Mouse (Mus musculus): ENCODE results near the gene Zfp710. TPM values are rescaled to one million over a fixed set of nuclear protein-coding genes. Genes with fewer than 3 reads are reported as not detected.
"Not testable (repeated sequence)": the region's sequence is repeated elsewhere in the genome, so short reads cannot be mapped to it uniquely, and the experiment has no call there.

Zfp710 gene
- polyA plus RNA-seq, 1 experiment, result 45.3 TPM

DNA sequence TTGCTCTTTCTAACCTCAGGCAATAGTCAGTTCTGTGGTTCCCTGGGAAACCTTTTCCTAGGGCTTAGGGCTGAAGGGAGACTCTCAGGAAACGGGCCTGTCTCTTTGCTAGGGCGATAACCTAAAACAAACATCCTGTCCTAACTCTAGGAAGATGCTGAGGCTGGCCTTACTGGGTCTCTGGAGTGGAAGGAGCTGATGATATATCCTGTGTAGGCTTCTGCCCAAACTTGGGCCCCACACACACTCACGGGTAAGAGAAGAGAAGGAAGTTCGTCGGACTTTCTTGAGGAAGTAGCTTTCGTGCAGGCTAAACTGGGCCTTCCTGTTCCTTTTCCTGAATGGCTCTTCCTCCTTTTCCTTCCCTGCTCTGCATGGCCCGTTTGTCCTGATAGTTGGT, 19.6 kb downstream of the Zfp710 start:
- H3K27ac ChIP-seq (ENCODE audit: insufficient read depth, low read length), result peak overlapping the region; percentile 49
- 14% methylated on average over 7 of the region's 7 CpGs for WGBS
- H3K4me1 ChIP-seq (ENCODE audit: control insufficient read depth, insufficient read depth, insufficient read length), result peaks cover 18% of the 10 kb centered on the region; the same call in 1 of the 2 replicates

DNA sequence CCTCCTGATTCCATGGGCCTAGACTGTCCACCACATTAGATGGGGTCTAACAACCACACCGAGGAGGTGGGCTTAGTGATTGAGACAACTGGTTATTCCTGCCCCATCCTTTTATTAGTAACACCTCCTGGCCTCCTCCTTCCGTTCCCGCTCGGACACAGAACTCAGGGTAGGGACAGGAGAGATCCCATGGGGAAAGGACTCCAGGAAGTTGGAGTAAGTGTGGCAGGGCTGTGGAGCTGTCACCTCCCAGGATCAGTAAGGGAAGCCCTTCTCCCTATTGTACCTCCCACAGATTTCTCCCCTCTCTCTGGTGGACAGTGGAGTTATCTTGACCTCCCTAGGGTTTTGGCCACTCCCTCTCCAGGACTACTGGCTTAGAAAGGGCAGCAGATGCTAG, 22.4 kb downstream of the Zfp710 start:
- no peak for DNase-seq (ENCODE audit: low read depth in 1 of 2, low spot score in 2 of 2)
- Histone ChIP-seq H3K4me3 (ENCODE audit: extremely low read depth, insufficient read depth, insufficient read length) (no peak overlapping the region), H3K36me3 (ENCODE audit: control insufficient read depth, insufficient read depth, low read length) (no peaks in the 10 kb centered on the region), H3K4me1 (ENCODE audit: control insufficient read depth, insufficient read depth, insufficient read length) (peaks cover 18% of the 10 kb centered on the region; the same call in 1 of the 2 replicates), H3K27me3 (ENCODE audit: control insufficient read depth, insufficient read depth, low read length) (no peaks in the 10 kb centered on the region), H3K27ac (ENCODE audit: insufficient read depth, low read length) (no peak overlapping the region)
- TF ChIP-seq POLR2A (IDR thresholded peaks at IDR 0.05; ENCODE audit: low read depth, low read length) (no peak), CTCF (IDR thresholded peaks at IDR 0.05; ENCODE audit: extremely low read depth, insufficient read depth, insufficient read length, insufficient replicate concordance) (no peak)
- WGBS, result 86% methylated on average over 4 of the region's 4 CpGs

More for the DNA sequence above, 19.6 kb downstream of the Zfp710 start:
- H3K4me3 ChIP-seq (ENCODE audit: extremely low read depth, insufficient read depth, insufficient read length), result no peak overlapping the region
- peaks cover 3% of the 10 kb centered on the region; the same call in 1 of the 2 replicates for H3K36me3 ChIP-seq (ENCODE audit: control insufficient read depth, insufficient read depth, low read length)
- no peaks in the 10 kb centered on the region for H3K27me3 ChIP-seq (ENCODE audit: control insufficient read depth, insufficient read depth, low read length)
- TF ChIP-seq POLR2A (IDR thresholded peaks at IDR 0.05; ENCODE audit: low read depth, low read length) (no peak), CTCF (IDR thresholded peaks at IDR 0.05; ENCODE audit: extremely low read depth, insufficient read depth, insufficient read length, insufficient replicate concordance) (no peak)
- no peak for DNase-seq (ENCODE audit: low read depth in 1 of 2, low spot score in 2 of 2)

DNA sequence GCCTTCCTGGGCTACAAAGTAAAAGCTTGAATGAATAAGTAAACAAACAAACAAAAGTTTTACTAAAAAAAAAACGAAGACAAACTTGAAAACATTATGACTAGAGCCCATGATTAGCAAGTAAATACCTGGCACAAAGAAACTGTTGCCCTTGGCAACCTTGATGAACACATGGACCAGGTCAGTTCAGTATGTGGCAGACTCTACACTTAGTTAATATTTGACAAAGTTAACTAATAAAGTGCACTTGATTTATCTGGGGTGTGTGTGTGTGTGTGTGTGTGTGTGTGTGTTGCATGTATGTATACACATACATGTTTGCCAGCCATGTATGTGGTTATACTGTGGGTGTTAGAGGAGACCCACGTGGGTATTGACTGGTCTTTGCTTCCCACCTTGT, 25.1 kb downstream of the Zfp710 start:
- Histone ChIP-seq H3K27me3 (ENCODE audit: control insufficient read depth, insufficient read depth, low read length) (no peaks in the 10 kb centered on the region), H3K4me1 (ENCODE audit: control insufficient read depth, insufficient read depth, insufficient read length) (peaks cover 6% of the 10 kb centered on the region; the same call in 1 of the 2 replicates), H3K36me3 (ENCODE audit: control insufficient read depth, insufficient read depth, low read length) (no peaks in the 10 kb centered on the region), H3K27ac (ENCODE audit: insufficient read depth, low read length) (no peak overlapping the region), H3K4me3 (ENCODE audit: extremely low read depth, insufficient read depth, insufficient read length) (no peak overlapping the region)
- DNase-seq (ENCODE audit: low read depth in 1 of 2, low spot score in 2 of 2), result no peak
- no peak for TF ChIP-seq POLR2A (IDR thresholded peaks at IDR 0.05; ENCODE audit: low read depth, low read length)
- TF ChIP-seq CTCF (IDR thresholded peaks at IDR 0.05; ENCODE audit: extremely low read depth, insufficient read depth, insufficient read length, insufficient replicate concordance), result no peak
- WGBS, result 49% methylated on average over 2 of the region's 2 CpGs

DNA sequence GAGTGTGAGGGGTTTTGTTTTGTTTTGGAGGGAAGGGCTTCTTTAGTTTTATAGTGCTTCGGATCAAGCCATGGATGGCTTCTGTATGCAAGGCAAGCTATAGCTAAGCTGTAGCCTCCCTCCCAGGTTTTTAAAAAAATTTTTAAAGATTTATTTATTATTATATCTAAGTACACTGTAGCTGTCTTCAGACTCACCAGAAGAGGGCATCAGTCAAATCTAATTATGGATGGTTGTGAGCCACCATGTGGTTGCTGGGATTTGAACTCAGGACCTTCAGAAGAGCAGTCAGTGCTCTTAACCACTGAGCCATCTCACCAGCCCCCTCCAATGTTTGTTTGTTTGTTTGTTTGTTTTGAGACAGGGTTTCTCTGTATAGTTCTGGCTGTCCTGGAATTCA, 25.8 kb downstream of the Zfp710 start:
- H3K27ac ChIP-seq (ENCODE audit: insufficient read depth, low read length); H3K36me3 ChIP-seq (ENCODE audit: control insufficient read depth, insufficient read depth, low read length); DNase-seq (ENCODE audit: low read depth in 1 of 2, low spot score in 2 of 2); H3K27me3 ChIP-seq (ENCODE audit: control insufficient read depth, insufficient read depth, low read length); H3K4me1 ChIP-seq (ENCODE audit: control insufficient read depth, insufficient read depth, insufficient read length); H3K4me3 ChIP-seq (ENCODE audit: extremely low read depth, insufficient read depth, insufficient read length): not testable (repeated sequence)
- 95% methylated on average over 1 of the region's 1 CpGs for WGBS

DNA sequence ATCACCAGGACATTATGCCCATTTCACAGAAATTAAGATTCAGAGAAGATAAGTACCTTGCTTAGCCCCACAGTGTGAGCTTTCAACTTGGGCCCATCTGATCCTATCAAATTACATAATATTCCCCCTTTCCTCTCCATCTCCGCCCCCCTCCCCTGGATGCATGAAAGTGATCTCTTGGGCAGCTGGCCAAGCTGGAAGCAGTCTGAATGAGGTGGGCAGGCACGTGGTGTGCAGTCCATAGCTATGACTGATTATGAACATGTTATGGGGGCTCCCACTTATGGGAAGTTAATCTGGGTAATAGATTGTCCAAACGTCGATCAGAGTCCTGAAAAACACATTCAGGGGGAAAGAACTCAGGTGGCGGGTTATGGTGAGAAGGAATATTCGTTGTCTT, 27.2 kb downstream of the Zfp710 start:
- no peak for TF ChIP-seq CTCF (IDR thresholded peaks at IDR 0.05; ENCODE audit: extremely low read depth, insufficient read depth, insufficient read length, insufficient replicate concordance)
- TF ChIP-seq POLR2A (IDR thresholded peaks at IDR 0.05; ENCODE audit: low read depth, low read length), result no peak
- Histone ChIP-seq H3K27me3 (ENCODE audit: control insufficient read depth, insufficient read depth, low read length) (no peaks in the 10 kb centered on the region), H3K4me3 (ENCODE audit: extremely low read depth, insufficient read depth, insufficient read length) (no peak overlapping the region), H3K36me3 (ENCODE audit: control insufficient read depth, insufficient read depth, low read length) (no peaks in the 10 kb centered on the region), H3K4me1 (ENCODE audit: control insufficient read depth, insufficient read depth, insufficient read length) (peaks cover 15% of the 10 kb centered on the region; the same call in 1 of the 2 replicates), H3K27ac (ENCODE audit: insufficient read depth, low read length) (no peak overlapping the region)
- DNase-seq (ENCODE audit: low read depth in 1 of 2, low spot score in 2 of 2), result no peak
- WGBS, result 89% methylated on average over 6 of the region's 6 CpGs

DNA sequence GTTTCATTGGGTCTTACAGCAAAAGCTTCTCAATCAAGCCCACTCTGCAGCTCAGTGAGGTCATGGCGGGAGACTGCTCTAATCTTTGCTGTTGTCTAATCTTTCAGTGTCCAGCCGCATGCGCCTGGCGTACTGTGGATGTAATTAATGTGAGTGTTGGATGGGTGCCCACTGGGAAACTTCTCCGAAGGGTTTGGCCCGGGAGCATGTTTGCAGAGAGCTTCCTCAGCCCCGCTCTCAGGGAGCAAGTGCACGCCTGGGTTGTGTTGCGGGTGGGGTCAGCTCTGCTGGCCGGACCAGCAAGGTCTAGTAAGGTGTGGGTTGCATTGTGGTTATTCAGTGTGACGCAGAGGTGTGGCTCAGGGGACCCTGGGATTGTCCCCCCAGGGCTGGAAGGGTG, 27.6 kb downstream of the Zfp710 start:
- WGBS, result 86% methylated on average over 11 of the region's 11 CpGs
- H3K4me3 ChIP-seq (ENCODE audit: extremely low read depth, insufficient read depth, insufficient read length), result no peak overlapping the region
- H3K27ac ChIP-seq (ENCODE audit: insufficient read depth, low read length), result no peak overlapping the region
- no peaks in the 10 kb centered on the region for H3K36me3 ChIP-seq (ENCODE audit: control insufficient read depth, insufficient read depth, low read length)
- H3K27me3 ChIP-seq (ENCODE audit: control insufficient read depth, insufficient read depth, low read length), result no peaks in the 10 kb centered on the region
- peaks cover 16% of the 10 kb centered on the region; the same call in 1 of the 2 replicates for H3K4me1 ChIP-seq (ENCODE audit: control insufficient read depth, insufficient read depth, insufficient read length)
- DNase-seq (ENCODE audit: low read depth in 1 of 2, low spot score in 2 of 2), result no peak
- no peak for TF ChIP-seq POLR2A (IDR thresholded peaks at IDR 0.05; ENCODE audit: low read depth, low read length)
- TF ChIP-seq CTCF (IDR thresholded peaks at IDR 0.05; ENCODE audit: extremely low read depth, insufficient read depth, insufficient read length, insufficient replicate concordance), result no peak

DNA sequence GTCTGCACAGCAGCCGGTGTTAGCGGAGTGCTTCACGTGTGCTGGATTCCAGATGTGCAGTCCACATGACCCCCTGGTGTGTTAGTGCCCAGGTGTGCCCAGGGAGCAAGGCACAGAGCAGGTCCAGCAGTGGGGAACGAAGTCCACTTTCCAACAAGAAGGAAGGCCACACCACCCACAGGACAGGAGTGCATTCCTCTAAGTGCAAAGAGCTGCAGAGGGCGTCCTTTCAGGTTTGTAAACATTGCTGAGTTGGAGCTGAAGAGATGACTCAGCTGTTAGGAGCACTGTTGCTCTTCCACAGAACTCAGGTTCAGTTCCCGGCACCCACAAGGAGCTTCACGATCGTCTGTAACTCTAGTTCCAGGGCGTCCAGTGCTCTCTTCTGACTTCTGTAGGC, 28.5 kb downstream of the Zfp710 start:
- no peak for DNase-seq (ENCODE audit: low read depth in 1 of 2, low spot score in 2 of 2)
- Histone ChIP-seq H3K27ac (ENCODE audit: insufficient read depth, low read length) (no peak overlapping the region), H3K4me1 (ENCODE audit: control insufficient read depth, insufficient read depth, insufficient read length) (peaks cover 25% of the 10 kb centered on the region), H3K36me3 (ENCODE audit: control insufficient read depth, insufficient read depth, low read length) (no peaks in the 10 kb centered on the region), H3K4me3 (ENCODE audit: extremely low read depth, insufficient read depth, insufficient read length) (no peak overlapping the region), H3K27me3 (ENCODE audit: control insufficient read depth, insufficient read depth, low read length) (no peaks in the 10 kb centered on the region)
- 94% methylated on average over 9 of the region's 9 CpGs for WGBS
- TF ChIP-seq POLR2A (IDR thresholded peaks at IDR 0.05; ENCODE audit: low read depth, low read length) (no peak), CTCF (IDR thresholded peaks at IDR 0.05; ENCODE audit: extremely low read depth, insufficient read depth, insufficient read length, insufficient replicate concordance) (no peak)
